Mouse (Mus musculus) regulatory T cell (primary cell): ENCODE measurements around the gene Emc1.
"Not testable (repeated sequence)": the region's sequence is repeated elsewhere in the genome, so short reads cannot be mapped to it uniquely, and the experiment has no call there.

Source experiments
- in situ Hi-C: fragments of 300-600 bp; cut with MboI, MseI; formaldehyde crosslinking; loops from one replicate; pipeline ENCODE4 v1.15.1; 2025; ENCODE audit warnings: high pct_unique_total_duplicates

The Emc1 gene

DNA sequence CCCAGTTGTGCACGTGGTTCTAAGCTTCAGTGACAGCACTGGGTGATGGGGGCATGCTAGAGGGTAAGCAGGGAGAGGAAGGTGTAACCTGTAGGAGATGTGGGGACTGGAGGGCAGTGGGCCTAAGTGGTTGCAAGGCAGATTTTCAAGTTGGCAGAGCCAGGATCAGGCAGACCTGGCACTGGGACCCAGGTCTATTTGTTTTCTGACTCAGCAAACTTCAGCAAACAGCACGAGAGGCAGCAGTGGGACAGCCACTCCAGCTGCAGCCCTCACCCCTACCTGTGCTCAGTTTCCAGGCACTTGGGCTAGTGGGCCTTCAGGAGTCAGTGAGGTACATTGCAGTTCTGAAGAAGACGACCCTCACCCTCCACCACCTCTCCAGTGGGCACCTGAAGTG, 4.8 kb downstream of the Emc1 start:
- in situ Hi-C loops: no loop called here

DNA sequence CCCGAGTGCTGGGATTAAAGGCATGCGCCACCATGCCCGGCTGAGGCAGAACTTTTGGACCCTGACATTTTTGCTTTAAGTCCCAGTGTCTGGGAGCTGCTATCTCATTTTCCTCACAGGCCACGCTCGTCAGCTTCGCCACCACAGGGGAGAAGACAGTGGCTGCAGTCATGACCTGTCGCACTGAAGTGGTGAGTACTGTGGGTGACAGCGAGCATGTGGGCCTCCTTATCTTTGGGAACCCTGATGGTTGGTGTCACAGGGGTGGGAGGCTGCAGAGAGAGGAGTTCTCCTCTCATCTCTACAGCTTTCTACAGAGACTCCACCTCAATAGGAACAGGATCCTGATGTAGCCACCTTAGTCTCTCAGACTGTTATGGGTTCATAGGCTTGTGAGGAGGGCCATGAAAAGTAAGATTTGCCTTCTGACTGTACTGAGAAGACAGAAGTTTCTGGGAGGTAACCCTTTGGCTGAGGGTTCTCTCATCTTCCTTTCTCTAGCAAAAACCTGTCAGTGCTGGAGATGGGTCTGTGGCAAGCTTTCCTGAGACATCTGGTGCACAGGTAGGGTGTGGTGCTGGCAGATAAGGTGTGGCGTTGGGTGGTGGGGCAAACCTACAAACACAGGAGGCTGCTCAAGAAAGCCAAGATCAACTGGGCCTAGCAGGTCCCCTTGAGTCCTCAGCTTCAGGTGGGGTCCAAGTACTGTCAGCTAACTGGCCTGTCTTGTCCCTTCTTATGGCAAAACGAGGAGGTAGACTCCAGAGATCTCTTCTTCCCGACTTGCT, 8.6 kb downstream of the Emc1 start:
- in situ Hi-C loops: no loop called here

- in situ Hi-C loops: no loop called here
Observed at GRCm38 (mm10) chr4:139367336-139367735, 14.9 kb downstream of the Emc1 start.

DNA sequence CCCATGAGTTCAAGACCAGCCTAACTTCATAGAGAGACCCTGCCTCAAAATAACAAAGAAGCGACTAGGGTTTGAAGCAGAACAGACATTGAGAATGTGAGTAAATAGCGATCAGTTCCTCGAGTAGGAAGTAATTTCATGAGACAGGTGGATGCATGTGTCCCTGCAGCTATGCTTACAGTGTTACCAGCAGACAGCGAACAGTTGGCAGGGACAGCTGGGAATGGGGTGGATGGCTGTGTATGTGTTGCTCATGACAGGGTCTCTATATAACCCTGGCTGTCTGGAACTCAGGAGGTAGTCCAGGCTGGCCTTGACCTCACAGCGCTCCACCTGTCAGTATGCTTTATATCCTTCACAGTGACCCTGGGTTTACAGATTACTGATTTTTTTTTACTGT, 15.7 kb downstream of the Emc1 start:
- in situ Hi-C loops: no loop called here

GRCm38 (mm10) chr4:139373130-139373529, 20.7 kb downstream of the Emc1 start:
- in situ Hi-C loops: no loop called here

- in situ Hi-C loops: no loop called here
Observed at GRCm38 (mm10) chr4:139373531-139373930, 21.1 kb downstream of the Emc1 start.

- in situ Hi-C loops: no loop called here
Observed at GRCm38 (mm10) chr4:139379719-139380118, 27.3 kb downstream of the Emc1 start.

DNA sequence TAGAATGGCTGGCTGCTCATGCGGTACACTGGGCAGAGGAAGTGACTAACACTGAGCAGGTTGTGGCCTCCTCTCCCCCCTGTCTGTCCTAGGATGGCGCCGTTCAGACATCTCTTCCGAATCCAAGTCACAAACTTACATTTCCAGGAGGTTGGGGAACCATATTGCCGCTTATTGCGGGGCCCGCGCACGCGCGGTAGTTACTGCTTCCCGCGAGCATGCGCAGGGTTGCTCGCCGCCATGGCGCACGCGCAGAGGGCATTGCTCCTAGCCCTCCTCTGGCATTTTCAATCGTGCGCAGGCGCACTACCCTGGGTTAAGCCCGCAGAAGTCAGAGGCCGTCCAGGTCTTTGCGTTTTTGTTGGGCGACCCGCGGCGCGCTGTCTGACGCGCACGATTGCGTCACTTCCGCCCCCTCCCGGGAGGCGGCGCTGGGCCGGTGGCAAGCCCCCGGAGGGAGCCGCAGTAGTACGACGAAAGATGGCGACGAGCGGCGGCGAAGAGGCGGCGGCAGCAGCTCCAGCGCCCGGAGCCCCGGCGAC, 27.9 kb downstream of the Emc1 start:
- in situ Hi-C loops: no loop called here

DNA sequence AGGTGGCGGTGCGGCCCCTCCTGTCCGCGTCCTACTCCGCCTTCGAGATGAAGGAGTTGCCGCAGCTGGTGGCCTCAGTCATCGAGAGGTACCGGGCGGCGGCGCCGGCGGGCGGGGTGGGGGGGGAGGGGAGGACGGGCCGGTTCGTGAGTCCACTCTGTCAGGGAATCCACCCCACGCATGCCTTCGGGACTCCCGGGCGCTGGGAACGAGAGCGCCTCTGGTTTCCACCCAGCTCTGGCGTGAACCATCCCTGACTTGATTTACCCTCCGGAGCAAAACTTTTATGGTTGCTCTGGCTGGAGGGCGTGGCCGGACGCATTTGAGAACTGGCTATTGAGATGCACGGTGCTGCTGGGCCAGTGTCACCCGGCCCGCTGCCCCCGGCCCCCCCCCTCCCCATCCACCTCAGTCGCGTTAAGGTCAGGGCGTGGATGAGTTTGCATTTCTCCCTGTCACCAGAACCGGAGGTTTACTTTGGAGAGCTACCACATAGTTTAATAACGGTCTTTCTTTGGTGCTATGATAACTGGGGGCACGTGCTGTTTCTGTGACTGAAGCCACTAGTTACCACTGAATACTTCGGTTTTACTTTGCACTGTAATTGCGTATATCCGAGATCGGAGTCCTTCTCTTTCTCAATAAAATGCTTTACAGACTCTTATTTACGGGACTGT, 28.5 kb downstream of the Emc1 start:
- in situ Hi-C loops: no loop called here

DNA sequence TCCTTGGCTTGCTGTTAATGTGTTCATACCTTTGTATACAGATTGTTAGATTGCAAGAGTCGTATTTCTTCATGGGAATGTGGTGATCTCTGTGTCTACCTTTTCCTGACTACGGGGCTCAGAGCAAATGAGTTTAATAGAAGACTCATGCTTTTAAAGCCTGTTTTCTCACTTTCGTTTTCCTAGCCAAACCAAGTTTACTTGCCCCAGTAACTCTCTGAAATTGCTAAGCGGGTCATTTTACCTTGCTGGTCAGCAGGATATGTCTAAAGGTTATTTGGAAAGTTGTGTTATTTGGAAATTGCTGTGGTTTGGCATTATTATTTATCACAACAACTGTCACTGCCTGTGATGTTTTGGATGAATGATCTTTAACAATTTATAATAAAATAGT, 29.1 kb downstream of the Emc1 start:
- in situ Hi-C loops: no loop called here

DNA sequence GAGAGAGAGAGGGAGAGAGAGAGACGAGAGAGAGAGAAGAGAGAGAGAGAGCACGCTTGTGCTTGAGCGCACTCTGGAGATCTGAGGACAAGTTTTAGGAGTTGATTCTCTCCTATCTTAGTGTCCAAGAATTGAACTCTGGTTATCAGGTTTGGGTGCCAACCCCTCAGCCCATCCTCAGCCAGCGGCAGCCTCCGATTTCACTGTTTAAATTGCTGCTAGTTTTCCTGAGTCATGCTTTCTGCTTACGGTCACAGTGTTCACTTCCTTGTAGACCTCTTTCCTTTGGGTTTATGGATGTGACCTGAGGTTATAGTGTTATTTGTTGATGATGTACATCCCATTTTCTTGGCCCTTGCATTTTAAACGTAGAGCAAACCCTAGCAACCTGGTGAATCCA, 29.8 kb downstream of the Emc1 start:
- in situ Hi-C loops: no loop called here

DNA sequence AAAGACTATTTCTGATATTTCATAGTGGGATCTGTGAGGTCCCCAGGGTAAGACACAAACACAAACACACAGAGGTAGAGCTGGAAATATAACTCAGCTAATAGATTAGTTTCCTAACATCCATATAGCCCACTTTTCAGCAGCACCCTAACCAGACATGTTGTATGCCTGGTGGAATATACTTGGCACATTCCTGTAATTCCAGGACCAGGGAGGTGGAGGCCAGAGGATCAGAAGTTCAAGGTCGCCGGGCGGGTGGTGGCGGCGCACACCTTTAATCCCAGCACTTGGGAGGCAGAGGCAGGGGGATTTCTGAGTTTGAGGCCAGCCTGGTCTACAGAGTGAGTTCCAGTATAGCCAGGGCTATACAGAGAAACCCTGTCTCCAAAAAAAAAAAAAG, 33.5 kb downstream of the Emc1 start:
- in situ Hi-C loops: not testable (repeated sequence)

DNA sequence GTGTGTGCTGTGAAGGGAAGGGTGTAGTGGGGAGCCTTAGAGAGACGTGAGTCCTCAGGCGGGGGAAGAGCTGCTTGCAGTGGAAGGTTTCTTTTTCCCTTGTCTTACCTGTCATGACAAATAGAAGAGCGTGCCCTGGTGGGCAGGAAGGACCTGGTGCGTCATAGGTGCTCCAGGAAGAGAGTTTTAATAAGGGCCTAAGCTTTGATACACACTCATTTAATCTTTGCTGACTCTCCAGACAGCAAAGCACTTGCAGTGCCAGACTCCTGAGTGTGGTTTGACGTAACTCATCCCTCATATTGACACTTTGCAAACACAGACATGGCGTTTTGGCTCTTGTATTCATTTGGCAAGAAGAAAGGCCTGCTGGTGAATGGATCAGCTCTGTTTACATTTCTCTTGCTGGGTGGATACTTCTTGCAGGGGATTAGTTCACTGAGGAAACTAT, 34.5 kb downstream of the Emc1 start:
- in situ Hi-C loops: no loop called here

DNA sequence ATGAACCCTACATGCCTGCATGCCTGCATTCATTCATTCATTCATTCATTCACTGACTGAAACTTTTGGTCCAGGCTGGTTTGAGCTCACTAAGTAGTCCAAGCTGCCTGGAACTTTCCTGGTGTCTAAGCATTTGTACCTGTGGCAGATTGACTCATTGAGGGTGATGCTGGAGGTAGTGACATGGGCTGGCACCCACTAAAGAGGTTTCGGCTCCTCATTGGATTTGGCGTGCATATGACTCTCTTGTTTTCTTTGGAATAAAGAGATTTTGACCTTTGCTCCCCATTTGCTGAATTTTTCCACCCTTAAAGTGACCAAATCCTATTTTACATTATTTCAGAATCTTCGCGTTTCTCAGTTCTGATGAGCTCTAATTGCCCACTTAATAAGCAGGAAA, 37.2 kb downstream of the Emc1 start:
- in situ Hi-C loops: no loop called here

DNA sequence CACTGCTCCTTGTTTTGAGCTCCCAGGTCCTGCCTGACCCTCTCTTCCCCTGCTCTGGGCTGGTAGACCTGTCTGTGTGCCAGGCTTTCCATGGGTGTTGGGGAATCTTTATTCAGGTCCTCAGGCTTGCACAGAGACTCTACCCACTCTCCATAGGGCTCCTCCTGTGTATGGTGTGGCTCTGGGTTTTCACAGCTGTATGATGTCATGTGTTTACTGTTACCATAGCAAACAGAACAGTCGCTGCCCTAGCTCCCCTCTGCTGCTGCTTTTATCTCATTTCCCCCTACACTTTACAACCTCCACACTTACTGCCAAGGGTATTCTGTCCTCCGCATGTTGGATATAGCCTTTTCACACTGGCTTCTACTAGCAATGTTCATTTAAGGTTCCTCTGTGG, 43.0 kb downstream of the Emc1 start:
- in situ Hi-C loops: no loop called here

GRCm38 (mm10) chr4:139400487-139400886, 48.1 kb downstream of the Emc1 start:
- in situ Hi-C loops: loop anchor here (25.0 kb wide), 1 partner anchor 1163 kb away; no protein-coding TSS in a partner anchor

- in situ Hi-C loops: loop anchor here (25.0 kb wide), 1 partner anchor 1166 kb away; no protein-coding TSS in a partner anchor
Observed at GRCm38 (mm10) chr4:139403214-139403613, 50.8 kb downstream of the Emc1 start.

GRCm38 (mm10) chr4:139411351-139411750, 59.0 kb downstream of the Emc1 start:
- in situ Hi-C loops: loop anchor here (25.0 kb wide), 1 partner anchor 1174 kb away; no protein-coding TSS in a partner anchor

DNA sequence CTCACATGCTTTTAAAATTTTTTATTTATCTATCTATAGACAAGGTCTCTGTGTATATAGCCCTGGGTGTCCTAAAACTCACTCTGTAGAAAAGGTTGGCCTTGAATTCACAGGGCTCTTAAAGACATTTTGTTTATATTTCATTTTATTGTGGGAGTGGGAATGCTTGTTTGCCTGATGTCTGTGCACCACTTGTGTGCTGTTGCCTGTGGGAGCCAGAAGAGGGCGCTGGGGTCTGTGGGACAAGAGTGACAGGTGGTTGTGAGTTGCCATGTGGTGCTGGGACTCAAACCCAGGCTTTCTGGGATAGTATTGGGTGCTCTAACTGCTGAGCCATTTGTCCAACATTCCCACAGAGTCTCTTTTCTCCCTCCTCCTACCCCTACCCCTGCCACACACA, 65.5 kb downstream of the Emc1 start:
- in situ Hi-C loops: loop anchor here (25.0 kb wide), 1 partner anchor 1181 kb away; no protein-coding TSS in a partner anchor

GRCm38 (mm10) chr4:139421621-139422020, 69.2 kb downstream of the Emc1 start:
- in situ Hi-C loops: loop anchor here (25.0 kb wide), 1 partner anchor 1184 kb away; no protein-coding TSS in a partner anchor

- in situ Hi-C loops: loop anchor here (25.0 kb wide), 1 partner anchor 1185 kb away; no protein-coding TSS in a partner anchor
Observed at GRCm38 (mm10) chr4:139422409-139422808, 70.0 kb downstream of the Emc1 start.

- in situ Hi-C loops: loop anchor here (25.0 kb wide), 1 partner anchor 1186 kb away; no protein-coding TSS in a partner anchor
Observed at GRCm38 (mm10) chr4:139423270-139423669, 70.9 kb downstream of the Emc1 start.
